Mouse (Mus musculus) left cerebral cortex, postnatal 4 days (tissue): ENCODE measurements around the gene Efna3. TPM values are rescaled to one million over a fixed set of nuclear protein-coding genes. Genes with fewer than 3 reads are reported as not detected.

Source experiments
- DNase-seq: peaks from one replicate; pipeline ENCODE4 v3.0.0-alpha.2; 2022
- intact Hi-C: fragments of 180-260 bp; cut with DNase I; formaldehyde crosslinking; loops from one replicate; pipeline ENCODE4 v1.15.1; 2025
- total RNA-seq, 2 experiments: library from RNA; stranded (reverse); gene quantifications; 2 replicates each; pipeline ENCODE4 v1.2.3; 2021

The Efna3 gene
- total RNA-seq, 2 experiments from 2014 or later, result 64.7 to 66.2 TPM

DNA sequence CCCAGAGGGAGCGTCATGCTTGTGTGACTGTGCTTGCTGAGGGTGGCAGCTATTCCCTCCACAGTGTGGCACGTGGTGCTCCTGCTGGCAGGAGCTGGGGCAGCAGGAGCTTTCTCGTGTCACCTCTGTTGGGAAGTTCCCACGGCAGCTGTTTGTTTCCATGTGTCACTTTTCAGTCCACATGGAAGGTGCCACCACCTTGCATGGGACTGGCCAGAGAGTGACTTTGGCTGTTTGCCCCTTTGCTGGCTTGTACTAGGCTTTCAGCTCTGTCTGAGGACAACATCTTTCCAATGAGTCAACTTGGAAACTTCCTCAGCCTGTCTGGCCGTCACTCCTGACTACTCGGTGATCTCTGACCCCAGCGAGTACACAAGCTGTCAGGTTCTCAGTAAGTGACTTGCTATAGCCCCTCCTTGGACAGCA, 34.2 kb downstream of the Efna3 start:
- no peak for DNase-seq
- intact Hi-C loops, result no loop called here

DNA sequence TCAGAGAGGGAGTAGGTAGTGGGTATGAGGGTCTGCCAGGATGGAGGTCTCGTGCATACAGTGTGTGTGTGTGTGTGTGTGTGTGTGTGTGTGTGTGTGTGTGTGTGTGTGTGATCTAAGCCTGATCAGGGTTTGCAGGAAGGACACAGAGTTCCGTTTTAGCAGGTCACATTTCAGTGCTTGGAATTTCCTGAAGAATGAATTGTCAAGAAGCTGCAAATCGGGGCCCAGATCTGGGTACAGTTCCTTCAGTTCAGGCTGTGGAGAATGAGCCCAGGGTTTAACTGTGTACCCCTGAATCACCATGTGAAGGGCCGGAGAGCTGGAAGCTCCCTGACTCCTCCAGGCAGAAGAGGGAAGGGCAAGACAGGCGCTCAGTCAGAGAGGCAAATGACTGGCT, 35.5 kb downstream of the Efna3 start:
- intact Hi-C loops, result no loop called here
- no peak for DNase-seq

DNA sequence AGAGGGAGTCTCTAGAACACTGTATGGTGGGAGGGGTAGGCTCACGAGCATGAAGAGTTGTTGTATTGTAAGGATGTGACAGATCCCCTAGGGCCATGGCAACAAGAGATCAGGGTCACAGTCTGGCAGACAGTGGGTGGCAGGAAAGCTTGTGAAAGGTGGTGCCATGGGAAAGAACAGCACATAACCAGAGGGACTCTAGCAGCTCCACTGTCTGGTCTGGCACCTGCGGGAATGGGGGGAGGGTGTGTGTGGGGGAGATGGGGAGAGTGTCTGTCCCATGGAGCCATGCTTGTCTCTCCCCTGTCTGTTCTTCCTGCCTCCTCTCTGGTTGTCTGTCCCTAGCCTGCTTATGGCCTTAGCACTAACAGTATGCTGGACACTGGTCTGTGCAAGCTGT, 37.2 kb downstream of the Efna3 start:
- intact Hi-C loops, result no loop called here
- no peak for DNase-seq

DNA sequence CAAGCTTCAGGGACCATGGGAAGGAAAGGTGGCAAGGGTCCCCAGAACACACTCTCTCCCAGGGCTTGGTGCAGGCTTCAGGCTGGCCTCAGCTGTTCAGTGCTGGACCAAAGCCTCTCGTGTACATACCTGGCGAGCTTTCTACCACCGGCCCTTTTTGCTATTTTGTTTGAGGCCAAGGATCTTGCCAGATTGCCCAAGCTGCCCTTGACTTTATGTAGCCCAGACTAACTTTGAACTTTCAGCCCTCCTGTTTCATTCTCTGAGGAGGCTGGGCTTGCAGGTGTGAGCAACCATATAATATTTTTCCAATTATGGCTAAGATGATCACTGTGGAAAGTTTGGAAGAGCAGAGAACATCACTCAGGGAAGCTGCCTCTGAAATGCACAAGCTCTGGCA, 38.5 kb downstream of the Efna3 start:
- intact Hi-C loops, result loop anchor here (5.0 kb wide), 1 partner anchor 37 kb away; the partner anchor contains the start of genes Krtcap2 and Trim46
- no peak for DNase-seq

DNA sequence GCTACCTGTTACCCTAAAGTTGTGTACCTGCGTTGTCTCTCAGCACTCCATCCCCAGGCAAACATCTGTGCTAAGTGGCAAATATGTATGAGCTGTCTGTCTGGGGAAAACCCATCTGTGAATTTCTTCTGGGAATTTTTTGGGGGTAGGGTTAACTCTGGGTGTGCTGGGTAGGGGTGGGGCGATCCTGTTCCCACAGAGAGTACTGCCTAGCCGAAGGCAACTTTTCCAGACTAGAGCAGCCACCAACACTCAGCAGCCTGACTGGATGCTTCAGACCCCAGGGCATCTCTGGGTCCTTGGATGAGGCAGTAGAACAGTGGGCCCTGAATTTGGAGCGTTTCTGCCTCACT, 40.5 kb downstream of the Efna3 start:
- intact Hi-C loops, result loop anchor here (5.0 kb wide), 1 partner anchor 35 kb away; the partner anchor contains the start of genes Krtcap2 and Trim46
- no peak for DNase-seq

DNA sequence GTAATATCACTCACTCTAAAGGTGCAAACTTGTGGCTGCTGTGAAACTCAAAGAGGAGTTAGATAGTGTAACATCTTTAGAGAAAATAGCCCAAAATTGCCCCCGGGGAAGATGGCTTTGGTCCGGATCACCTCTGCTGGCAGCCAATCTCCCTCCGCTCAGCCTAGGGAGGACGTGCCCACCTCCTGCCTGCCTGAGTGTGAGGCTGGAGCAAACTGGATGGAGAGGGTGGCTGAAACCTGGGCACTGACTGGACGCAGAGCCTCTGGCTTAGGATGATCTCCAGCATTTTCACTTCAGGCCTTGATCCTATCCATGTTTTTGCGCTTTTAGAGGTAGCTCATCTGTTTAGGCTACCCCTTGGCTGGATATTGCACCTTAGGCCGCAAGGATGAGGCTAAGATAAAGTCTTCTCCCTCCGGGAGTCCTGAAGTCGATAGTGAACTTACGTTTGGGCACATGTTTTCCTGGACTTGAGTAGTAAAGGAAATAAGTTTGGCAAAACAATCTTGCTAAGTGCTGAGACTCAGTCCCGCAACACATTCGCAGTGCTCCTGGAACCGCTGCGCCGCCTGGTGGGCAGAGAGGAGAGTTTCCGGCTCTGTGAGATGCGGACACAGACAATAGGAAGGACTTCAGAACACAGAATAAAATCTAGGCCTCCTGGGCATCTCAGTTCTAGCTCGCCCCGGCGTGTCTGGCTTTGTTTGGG, 41.0 kb downstream of the Efna3 start:
- intact Hi-C loops, result loop anchor here (5.0 kb wide), 1 partner anchor 34 kb away; the partner anchor contains the start of genes Krtcap2 and Trim46
- DNase-seq, result peak; percentile 86

DNA sequence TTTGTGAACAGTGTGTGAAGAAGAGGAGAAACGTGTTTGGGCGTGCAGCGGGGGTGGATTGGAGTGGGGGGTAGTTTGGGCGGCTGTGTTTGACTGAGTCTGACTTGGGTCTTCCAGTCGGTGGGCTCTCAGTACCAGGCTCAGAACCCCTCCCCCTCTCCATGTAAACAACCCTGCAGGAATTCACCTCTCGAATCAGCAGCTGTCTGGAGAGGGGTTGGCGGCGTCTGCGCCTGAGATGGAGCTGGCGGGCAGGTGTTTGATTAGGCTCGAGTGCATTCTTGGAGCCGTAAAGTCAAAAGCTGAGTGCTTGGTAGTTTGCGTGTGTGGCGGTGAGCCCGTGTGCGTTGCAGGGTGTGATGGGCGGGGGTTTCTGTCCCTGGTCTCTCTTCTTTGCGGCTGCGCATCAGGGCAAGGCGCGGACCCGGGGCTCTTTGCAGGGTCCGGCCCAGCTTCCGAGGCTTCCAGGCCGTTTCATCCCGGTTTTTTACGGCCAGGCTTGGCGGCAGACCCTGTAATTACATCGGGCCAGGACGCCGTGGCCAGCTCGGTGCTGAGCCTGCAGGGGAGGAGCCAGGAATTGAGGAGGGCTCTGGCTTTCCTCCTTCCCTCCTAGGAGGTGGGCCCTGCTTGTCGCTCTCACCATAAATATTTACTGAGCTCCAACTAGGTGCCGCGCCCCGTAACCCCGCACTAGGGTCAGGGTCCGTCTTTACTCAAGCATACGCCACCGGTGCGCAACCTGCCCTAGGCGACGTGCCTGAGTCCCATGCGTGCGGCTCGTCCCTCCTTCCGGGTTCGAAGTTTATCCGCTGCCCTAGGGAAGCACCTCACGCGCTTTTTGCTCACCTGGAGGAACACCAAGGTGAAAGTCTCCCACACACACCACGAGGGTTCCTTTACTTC, 41.9 kb downstream of the Efna3 start, which contains the start of gene Efna1:
Efna1 (minus strand) TSS at position 537 of the 906 bp plus-strand sequence.
- intact Hi-C loops, result loop anchor here (5.0 kb wide), 1 partner anchor 34 kb away; the partner anchor contains the start of genes Krtcap2 and Trim46
- peak; percentile 55 for DNase-seq

DNA sequence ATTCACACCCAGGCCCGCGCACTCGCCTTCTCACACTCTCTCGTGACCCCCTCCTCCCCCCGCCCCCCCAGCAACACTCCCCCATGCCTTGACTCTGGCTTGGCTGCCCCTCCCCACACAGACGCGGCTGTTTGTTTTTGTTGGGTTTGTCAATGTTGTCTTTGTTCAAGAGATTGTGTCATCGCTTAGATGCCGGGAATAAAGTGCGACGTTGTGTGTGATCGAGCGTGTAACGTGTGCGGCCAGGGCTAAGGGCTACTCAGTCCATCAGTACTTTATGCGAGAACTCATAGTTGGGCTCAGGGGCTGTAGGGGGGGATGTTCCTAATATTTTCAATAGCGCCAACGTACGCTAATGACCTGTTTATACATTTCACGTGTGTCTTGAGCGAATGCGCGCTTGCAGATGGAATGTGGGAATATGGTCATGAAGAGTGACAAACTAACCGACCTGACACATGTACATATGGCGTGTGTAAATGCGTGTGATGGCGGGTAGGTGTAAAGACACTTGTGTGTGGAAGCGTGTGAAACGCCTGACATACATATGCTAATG, 42.6 kb downstream of the Efna3 start:
- DNase-seq, result no peak

DNA sequence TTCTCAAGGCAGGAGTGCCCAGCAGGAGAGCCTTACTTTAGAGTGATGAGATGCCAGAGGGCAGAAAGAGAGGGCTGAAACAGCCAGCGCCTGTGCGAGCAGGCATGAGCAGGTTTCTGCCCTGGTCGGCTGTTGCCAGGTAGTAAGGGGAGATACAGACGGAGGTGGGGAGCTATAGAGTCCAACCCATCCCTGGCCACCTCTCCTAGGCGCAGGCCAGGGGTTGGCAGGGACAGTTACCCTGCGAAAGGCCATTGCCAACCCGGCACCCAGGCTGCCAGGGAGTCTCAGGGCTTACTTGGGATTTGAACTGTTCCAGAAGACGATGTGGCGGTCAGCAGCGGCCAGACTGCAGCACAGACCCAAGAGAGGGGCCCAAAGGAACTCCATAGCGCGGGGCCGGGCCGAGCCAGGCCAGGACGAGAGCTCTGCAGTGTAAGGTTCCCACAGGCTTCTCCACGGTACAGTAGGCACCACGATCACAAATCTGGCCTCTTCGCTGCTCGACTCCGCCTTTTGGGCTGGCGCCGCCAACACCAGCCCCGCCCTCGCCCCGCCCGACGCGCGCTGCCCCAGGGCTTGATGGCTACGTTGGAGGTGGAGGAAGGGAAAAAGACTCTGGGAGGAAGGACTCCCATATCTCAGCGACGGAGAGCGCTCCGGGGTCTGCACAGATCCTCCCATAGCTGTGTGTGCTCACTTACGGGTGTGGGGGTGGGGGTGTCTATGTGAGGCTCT, 43.4 kb downstream of the Efna3 start:
- DNase-seq, result peak; percentile 84
- intact Hi-C loops, result no loop called here

More for the DNA sequence above, 42.6 kb downstream of the Efna3 start:
- intact Hi-C loops, result loop anchor here (5.0 kb wide), 1 partner anchor 33 kb away; the partner anchor contains the start of genes Krtcap2 and Trim46

DNA sequence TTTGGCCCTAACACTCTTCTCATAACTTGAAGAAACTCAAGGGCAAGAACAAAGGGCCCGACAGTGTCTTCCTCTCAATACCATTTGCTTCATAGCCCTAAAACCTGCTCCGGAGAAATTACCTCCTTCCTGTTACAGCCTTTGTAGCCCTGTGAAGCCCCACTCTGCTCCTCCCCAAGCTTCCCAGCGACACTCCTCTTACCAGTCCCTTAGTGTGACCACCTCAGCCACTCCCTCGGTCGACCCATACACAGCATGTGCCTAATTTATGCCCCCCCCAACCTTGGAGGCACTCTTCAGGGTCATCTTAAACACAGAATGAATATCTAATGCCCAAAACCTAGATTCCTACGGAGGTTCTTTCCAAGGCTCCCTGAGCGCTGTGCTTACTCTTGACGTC, 44.1 kb downstream of the Efna3 start:
- no peak for DNase-seq
- intact Hi-C loops, result no loop called here

DNA sequence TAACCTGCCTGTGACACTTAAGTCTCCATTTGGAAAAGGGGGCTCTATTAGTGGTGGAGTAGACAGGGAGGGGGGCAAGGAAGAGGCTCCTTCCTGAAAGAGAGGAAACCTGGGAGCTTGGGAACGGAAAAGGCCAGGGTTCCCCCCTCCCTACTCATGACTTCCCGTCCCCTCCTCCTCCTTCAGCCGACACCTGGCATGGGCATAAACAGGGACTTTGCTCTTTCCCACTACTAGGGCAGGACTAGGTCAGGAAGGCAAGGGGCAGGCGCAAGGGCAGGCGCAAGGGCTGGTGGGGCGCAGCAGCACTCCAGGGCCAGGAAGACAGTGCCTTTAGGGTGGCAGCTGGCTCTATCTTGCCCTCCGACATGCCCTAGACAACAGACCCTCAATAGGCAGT, 44.7 kb downstream of the Efna3 start:
- intact Hi-C loops, result no loop called here
- no peak for DNase-seq

DNA sequence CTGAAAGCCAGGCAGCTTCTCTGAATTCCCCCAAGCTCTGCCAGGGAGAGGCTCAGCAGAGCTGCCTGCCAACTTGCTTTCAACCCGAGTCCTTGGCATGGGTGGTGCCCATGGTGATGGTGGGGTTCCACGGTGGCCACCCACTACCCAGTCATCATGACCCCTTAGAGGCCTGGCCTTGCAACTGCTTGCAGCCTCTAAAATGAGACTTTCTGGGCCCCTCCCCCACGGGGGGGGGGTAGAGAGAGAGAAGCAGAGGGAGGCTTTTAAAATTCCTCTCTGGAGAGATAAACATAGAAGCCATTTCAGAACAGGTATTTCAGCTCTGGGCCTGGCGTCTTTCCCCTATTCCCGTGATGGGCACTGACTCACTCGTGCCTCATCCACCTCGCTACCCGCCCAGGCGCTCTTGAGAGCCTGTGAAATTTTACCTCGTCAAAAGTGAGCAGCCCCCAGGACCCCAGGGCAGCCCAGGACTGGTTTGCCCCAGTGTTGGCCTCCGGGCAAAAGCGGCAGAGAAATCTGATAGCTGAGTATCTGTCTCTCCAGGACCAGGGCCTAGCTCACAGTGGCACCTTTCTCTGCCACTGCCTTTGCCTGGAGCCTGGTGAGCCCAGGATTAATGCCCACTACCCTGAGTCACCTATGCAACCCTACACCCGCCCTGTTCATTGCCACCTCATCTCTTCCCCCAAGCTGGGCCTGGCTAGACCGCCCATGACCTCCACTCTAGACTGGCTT, 45.3 kb downstream of the Efna3 start:
- DNase-seq, result no peak
- intact Hi-C loops, result no loop called here

DNA sequence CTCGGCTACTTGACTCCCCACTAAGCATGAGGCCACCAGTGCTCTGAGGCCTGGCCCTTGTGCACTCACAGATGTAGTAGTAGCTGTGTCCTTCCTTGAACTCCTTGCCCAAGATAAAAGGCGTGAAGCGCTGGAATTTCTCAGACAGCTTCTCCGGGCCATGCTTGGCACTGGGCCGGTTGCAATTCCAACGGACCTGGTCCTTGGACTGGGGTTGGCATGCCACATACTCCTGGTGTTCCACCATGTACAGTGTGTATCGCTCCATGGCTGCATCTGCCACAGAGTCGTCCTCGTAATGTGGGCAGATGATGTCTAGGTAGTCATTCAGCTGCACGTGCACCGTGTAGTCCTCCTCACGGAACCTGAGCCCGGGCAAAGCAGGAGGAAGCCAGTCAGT, 46.7 kb downstream of the Efna3 start:
- no peak for DNase-seq
- intact Hi-C loops, result no loop called here

DNA sequence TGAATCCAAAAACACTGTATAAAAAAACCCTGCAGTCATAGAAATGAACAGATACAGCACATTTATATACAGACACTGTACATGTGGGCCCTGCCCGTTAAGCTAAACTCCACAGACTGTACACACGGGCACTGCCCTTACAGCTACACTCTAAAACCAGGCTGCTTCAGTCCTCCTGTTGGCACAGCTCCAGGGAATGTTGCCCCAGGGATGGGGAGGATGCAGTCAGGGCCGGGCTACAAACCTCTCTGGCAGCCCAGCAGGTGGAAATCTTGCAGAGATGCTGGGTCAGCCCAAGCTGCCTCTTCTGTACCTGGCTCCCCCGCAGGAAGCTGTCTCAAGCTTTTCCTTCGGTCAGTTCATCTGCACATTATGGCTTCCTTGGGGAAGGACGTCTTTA, 51.0 kb downstream of the Efna3 start:
- intact Hi-C loops, result no loop called here
- DNase-seq, result peak; percentile 47

DNA sequence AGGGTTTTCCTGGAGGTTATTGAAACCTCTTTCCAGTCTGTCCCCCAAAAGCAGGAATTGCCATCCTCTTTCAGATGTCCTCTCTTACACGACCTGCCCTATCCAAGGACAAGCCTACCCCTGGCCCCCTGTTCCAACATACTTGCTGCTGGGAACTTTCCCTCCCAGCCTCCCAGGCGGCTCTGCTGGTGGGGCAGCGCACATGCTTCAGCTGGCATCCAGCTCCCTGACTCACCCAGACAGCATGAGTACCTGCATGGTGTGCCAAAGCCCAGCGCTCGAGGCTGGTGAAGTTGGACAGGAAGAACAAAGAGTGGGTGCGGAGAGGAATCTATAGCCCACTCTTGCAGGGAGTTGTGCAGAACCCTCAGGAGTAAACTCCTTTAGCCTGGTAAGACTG, 51.9 kb downstream of the Efna3 start:
- peak; percentile 53 for DNase-seq
- intact Hi-C loops, result no loop called here

DNA sequence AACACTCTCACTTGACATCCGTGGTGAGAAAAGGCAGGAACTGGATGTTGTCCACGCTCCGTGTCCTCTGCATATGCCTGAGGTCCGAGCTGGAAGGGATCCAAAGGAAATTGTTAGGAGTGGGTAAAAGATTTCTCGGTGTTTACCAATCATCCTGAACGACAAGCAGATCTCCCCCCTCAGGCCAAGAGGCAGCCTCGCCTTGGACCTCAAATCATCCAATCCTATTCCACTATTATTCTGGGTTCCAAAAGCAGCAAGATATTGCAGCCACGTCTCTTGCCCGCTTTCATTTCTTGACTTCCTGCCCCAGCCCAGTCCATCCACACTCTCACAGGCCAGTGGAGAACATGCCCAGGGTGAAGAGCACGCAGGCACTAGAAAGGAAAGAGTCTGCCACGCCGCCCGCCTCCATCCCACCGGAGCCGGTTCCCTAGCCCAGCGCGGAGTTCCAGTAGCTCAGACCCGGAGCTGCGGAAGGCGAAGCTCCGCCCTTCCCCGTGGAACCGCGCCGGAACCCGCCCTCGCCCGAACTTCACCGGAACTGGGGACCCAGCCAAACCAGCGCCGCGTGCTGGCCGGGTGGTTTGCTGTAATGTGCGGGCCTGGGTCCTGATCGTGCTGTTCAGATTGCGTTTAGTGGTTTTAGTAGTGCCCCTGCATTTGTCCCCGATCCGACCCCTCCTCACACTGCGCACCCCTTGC, 52.6 kb downstream of the Efna3 start, which contains the start of gene Slc50a1:
Slc50a1 (minus strand) TSS at position 520 of the 705 bp plus-strand sequence.
- intact Hi-C loops, result no loop called here

DNA sequence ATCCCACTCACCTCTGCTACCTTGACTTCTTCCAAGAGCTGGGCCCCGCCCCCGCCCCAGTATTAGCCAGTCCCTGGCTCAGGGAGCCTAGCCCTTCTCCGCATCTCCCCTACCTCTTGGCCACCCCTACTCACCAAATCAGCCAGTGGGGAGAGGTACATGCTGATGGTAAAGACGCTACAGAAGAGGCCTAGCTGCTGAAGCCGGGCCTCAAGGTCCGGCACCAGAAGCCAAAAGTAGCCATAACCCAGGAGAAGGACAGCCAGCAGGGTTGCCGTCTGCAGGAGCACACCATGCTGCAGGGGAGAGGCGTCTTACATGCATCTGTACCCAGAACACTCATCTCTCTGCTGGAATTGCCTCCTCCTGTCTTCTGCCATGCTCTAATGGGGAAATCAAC, 53.8 kb downstream of the Efna3 start:
- intact Hi-C loops, result no loop called here
- no peak for DNase-seq

More for the DNA sequence above, 52.6 kb downstream of the Efna3 start, which contains the start of gene Slc50a1:
- peak; percentile 86 for DNase-seq

DNA sequence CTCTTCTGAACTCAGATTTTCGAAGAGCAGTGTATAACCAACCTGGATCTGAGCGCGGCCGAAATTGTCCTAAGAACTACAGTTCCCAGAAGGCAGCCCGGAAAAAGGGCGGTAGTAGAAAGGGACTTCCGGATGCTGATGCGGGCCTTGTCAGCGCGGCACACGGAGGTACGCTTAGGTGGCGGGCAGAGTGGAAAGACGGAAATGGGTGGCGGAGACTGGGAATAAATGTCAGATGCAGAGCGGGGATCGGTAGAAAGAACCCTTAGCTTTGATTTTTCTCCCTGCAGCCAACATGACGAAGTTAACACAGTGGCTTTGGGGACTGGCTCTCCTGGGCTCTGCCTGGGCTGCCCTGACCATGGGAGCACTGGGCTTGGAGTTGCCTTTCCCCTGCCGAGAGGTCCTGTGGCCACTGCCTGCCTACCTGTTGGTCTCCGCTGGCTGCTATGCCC, 56.3 kb downstream of the Efna3 start:
- DNase-seq, result peak; percentile 72
- intact Hi-C loops, result no loop called here
